Mouse (Mus musculus): Measurements from ENCODE around the gene Strada.

DNA sequence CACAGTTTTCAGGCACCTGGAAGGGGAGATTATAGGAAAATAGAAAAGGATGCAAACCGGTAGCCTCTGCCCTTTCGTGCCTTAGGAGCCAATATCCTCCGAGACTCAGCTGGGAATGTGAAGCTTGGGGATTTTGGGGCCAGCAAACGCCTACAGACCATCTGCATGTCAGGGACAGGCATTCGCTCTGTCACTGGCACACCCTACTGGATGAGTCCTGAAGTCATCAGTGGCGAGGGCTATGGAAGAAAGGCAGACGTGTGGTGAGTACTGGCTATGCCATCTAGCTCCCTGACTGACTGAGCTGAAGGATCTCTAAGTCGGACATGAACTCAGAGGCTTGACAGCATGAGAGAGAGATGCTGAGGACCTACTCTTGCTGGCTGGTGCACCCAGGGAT lies 49.8 kb downstream of the Strada start:
- TF ChIP-seq HCFC1 (IDR thresholded peaks at IDR 0.05; ENCODE audit: borderline replicate concordance, insufficient read depth, low read length) (no peak), CHD2 (IDR thresholded peaks at IDR 0.05; ENCODE audit: low read depth, low read length) (no peak), MAFK (IDR thresholded peaks at IDR 0.05; ENCODE audit: insufficient read depth, low read depth, low read length) (no peak), ZC3H11A (IDR thresholded peaks at IDR 0.05; ENCODE audit: borderline replicate concordance, low read depth, low read length) (no peak)
